Mouse (Mus musculus) limb, embryonic 13.5 days (tissue): ENCODE measurements around the gene Ap3s2. TPM values are rescaled to one million over a fixed set of nuclear protein-coding genes. Genes with fewer than 3 reads are reported as not detected.

ENCODE experiments used
- ATAC-seq: fragments of 200-750 bp; cut with Nextera tagmentation; 2 replicates; pipeline ENCODE4 v1.8.0; 2017; ENCODE audit warnings: low read depth, moderate number of reproducible peaks, moderate TSS enrichment; ENCODE audit not compliant: low FRiP score
- H3K27ac ChIP-seq: fragments of 300-500 bp; sonication (generic); 2 replicates; pipeline ENCODE4 v1.5.1; 2015; ENCODE audit warnings: inconsistent platforms, mild to moderate bottlenecking, moderate library complexity
- H3K27me3 ChIP-seq: fragments of 300-500 bp; sonication (generic); 2 replicates; pipeline ENCODE4 v1.6.1; 2015; ENCODE audit warnings: mild to moderate bottlenecking, inconsistent platforms
- H3K36me3 ChIP-seq: fragments of 300-500 bp; sonication (generic); 2 replicates; pipeline ENCODE4 v1.6.1; 2015; ENCODE audit warnings: inconsistent platforms, mild to moderate bottlenecking, moderate library complexity
- H3K4me1 ChIP-seq: fragments of 300-500 bp; sonication (generic); 2 replicates; pipeline ENCODE4 v1.6.1; 2015; ENCODE audit warnings: inconsistent platforms
- H3K4me2 ChIP-seq: fragments of 300-500 bp; sonication (generic); replicated peaks from 2 replicates; pipeline ENCODE4 v1.6.1; 2015; ENCODE audit warnings: inconsistent platforms, mild to moderate bottlenecking, moderate library complexity
- H3K4me3 ChIP-seq: fragments of 300-500 bp; sonication (generic); 2 replicates; pipeline ENCODE4 v1.5.1; 2015; ENCODE audit warnings: moderate library complexity, mild to moderate bottlenecking, inconsistent platforms
- H3K9ac ChIP-seq: fragments of 300-500 bp; sonication (generic); 2 replicates; pipeline ENCODE4 v1.6.1; 2015; ENCODE audit warnings: mild to moderate bottlenecking, inconsistent platforms
- H3K9me3 ChIP-seq: fragments of 300-500 bp; sonication (generic); 2 replicates; pipeline ENCODE4 v1.6.1; 2016; ENCODE audit warnings: inconsistent platforms
- WGBS: fragments of 180-500 bp; shearing (Covaris S2); methylation state at CpG from one replicate; pipeline ENCODE4 v1.1.7; 2015; 5-methylcytosine and 5-hydroxymethylcytosine counted together
- polyA plus RNA-seq: library from polyadenylated mRNA; unstranded; fragments of >200 nt; fragmentation: Nextera tagmentation; extraction: Ambion mirVana; gene quantifications from 2 replicates; pipeline ENCODE4 v1.2.1, GENCODE M21; 2015

The Ap3s2 gene
- polyA plus RNA-seq, 1 experiment from 2014 or later = 31.6 TPM

GRCm38 (mm10) chr7:79858956-79859630 lies 61.4 kb downstream of the Ap3s2 start:
- H3K27me3 ChIP-seq = no peaks in the 10 kb centered on the region
- peak overlapping the region; percentile 33; the same call in 1 of the 2 replicates for H3K4me2 ChIP-seq
- no peaks in the 10 kb centered on the region for H3K36me3 ChIP-seq
- H3K9ac ChIP-seq = no peak overlapping the region
- H3K4me1 ChIP-seq = peaks cover 36% of the 10 kb centered on the region
- no peaks in the 10 kb centered on the region for H3K9me3 ChIP-seq
- H3K27ac ChIP-seq = peak overlapping the region; percentile 72; the same call in 1 of the 2 replicates
- WGBS = 66% methylated on average over 9 of the region's 9 CpGs
- ATAC-seq = no peak
- no peak overlapping the region for H3K4me3 ChIP-seq

GRCm38 (mm10) chr7:79858202-79858934 lies 62.1 kb downstream of the Ap3s2 start:
- Histone ChIP-seq H3K27me3 (no peaks in the 10 kb centered on the region), H3K4me3 (no peak overlapping the region), H3K9ac (no peak overlapping the region), H3K4me1 (peaks cover 36% of the 10 kb centered on the region), H3K36me3 (no peaks in the 10 kb centered on the region), H3K27ac (peak overlapping the region; percentile 72), H3K9me3 (no peaks in the 10 kb centered on the region), H3K4me2 (peak overlapping the region; percentile 33)
- 59% methylated on average over 11 of the region's 11 CpGs for WGBS
- no peak for ATAC-seq

- Histone ChIP-seq H3K27me3 (no peaks in the 10 kb centered on the region), H3K4me2 (no peak overlapping the region), H3K4me1 (peaks cover 35% of the 10 kb centered on the region), H3K9ac (no peak overlapping the region), H3K36me3 (no peaks in the 10 kb centered on the region), H3K9me3 (no peaks in the 10 kb centered on the region), H3K27ac (no peak overlapping the region), H3K4me3 (no peak overlapping the region)
- no peak for ATAC-seq
- 84% methylated on average over 4 of the region's 4 CpGs for WGBS
These were observed 64.1 kb downstream of the Ap3s2 start for GRCm38 (mm10) chr7:79856305-79856704.

GRCm38 (mm10) chr7:79847456-79848451 lies 72.7 kb downstream of the Ap3s2 start:
- H3K27ac ChIP-seq = peak overlapping the region; percentile 49
- H3K27me3 ChIP-seq = no peaks in the 10 kb centered on the region
- peak overlapping the region; percentile 81 for H3K4me2 ChIP-seq
- peak overlapping the region; percentile 55 for H3K4me3 ChIP-seq
- H3K36me3 ChIP-seq = no peaks in the 10 kb centered on the region
- peak; percentile 92 for ATAC-seq
- H3K9ac ChIP-seq = peak overlapping the region; percentile 69
- WGBS = 4% methylated on average over 53 of the region's 53 CpGs
- no peaks in the 10 kb centered on the region for H3K9me3 ChIP-seq
- H3K4me1 ChIP-seq = peaks cover 39% of the 10 kb centered on the region

GRCm38 (mm10) chr7:79846342-79846741 lies 74.1 kb downstream of the Ap3s2 start:
- WGBS = 89% methylated on average over 2 of the region's 2 CpGs
- Histone ChIP-seq H3K4me1 (peaks cover 49% of the 10 kb centered on the region), H3K36me3 (peaks cover 5% of the 10 kb centered on the region; the same call in 1 of the 2 replicates), H3K4me3 (0 out of 2 replicates have a peak overlapping the region, but pooled peaks have one; percentile 55), H3K27ac (no peak overlapping the region), H3K9ac (no peak overlapping the region), H3K27me3 (no peaks in the 10 kb centered on the region), H3K4me2 (peak overlapping the region; percentile 81), H3K9me3 (no peaks in the 10 kb centered on the region)
- ATAC-seq = no peak

GRCm38 (mm10) chr7:79844090-79844802 lies 76.2 kb downstream of the Ap3s2 start:
- Histone ChIP-seq H3K27ac (no peak overlapping the region), H3K27me3 (no peaks in the 10 kb centered on the region), H3K9ac (no peak overlapping the region), H3K4me3 (no peak overlapping the region), H3K9me3 (no peaks in the 10 kb centered on the region), H3K4me1 (peaks cover 42% of the 10 kb centered on the region), H3K36me3 (peaks cover 18% of the 10 kb centered on the region), H3K4me2 (no peak overlapping the region)
- ATAC-seq = no peak
- WGBS = 91% methylated on average over 8 of the region's 8 CpGs

- Histone ChIP-seq H3K9ac (peak overlapping the region; percentile 19; the same call in 1 of the 2 replicates), H3K27me3 (no peaks in the 10 kb centered on the region), H3K4me1 (peaks cover 29% of the 10 kb centered on the region), H3K27ac (no peak overlapping the region), H3K36me3 (peaks cover 31% of the 10 kb centered on the region), H3K9me3 (no peaks in the 10 kb centered on the region), H3K4me2 (no peak overlapping the region), H3K4me3 (no peak overlapping the region)
- no peak for ATAC-seq
- WGBS = 58% methylated on average over 7 of the region's 7 CpGs
These were observed 78.3 kb downstream of the Ap3s2 start for GRCm38 (mm10) chr7:79842163-79842562.

GRCm38 (mm10) chr7:79837247-79837646 lies 83.2 kb downstream of the Ap3s2 start:
- no peak overlapping the region for H3K4me2 ChIP-seq
- H3K27ac ChIP-seq = no peak overlapping the region
- peaks cover 60% of the 10 kb centered on the region for H3K36me3 ChIP-seq
- H3K9me3 ChIP-seq = no peaks in the 10 kb centered on the region
- H3K9ac ChIP-seq = no peak overlapping the region
- whole genome bisulfite sequencing = 54% methylated on average over 2 of the region's 2 CpGs
- no peaks in the 10 kb centered on the region for H3K27me3 ChIP-seq
- no peak for ATAC-seq
- peaks cover 5% of the 10 kb centered on the region for H3K4me1 ChIP-seq
- H3K4me3 ChIP-seq = no peak overlapping the region

- Histone ChIP-seq H3K27me3 (no peaks in the 10 kb centered on the region), H3K4me1 (no peaks in the 10 kb centered on the region), H3K4me3 (no peak overlapping the region), H3K9me3 (no peaks in the 10 kb centered on the region), H3K4me2 (no peak overlapping the region), H3K36me3 (peaks cover 48% of the 10 kb centered on the region), H3K27ac (no peak overlapping the region), H3K9ac (no peak overlapping the region)
- ATAC-seq = no peak
- 90% methylated on average over 6 of the region's 6 CpGs for WGBS
These were observed 85.3 kb downstream of the Ap3s2 start for GRCm38 (mm10) chr7:79835196-79835595.

GRCm38 (mm10) chr7:79832980-79833379 lies 87.5 kb downstream of the Ap3s2 start:
- no peak overlapping the region for H3K27ac ChIP-seq
- no peaks in the 10 kb centered on the region for H3K4me1 ChIP-seq
- no peak overlapping the region for H3K4me2 ChIP-seq
- no peaks in the 10 kb centered on the region for H3K27me3 ChIP-seq
- ATAC-seq = 0 out of 2 replicates have a peak, but pooled peaks have one; percentile 24
- H3K9me3 ChIP-seq = no peaks in the 10 kb centered on the region
- H3K4me3 ChIP-seq = no peak overlapping the region
- H3K9ac ChIP-seq = no peak overlapping the region
- peaks cover 38% of the 10 kb centered on the region for H3K36me3 ChIP-seq

- no peak overlapping the region for H3K4me2 ChIP-seq
- no peak overlapping the region for H3K9ac ChIP-seq
- WGBS = 65% methylated on average over 6 of the region's 6 CpGs
- peaks cover 50% of the 10 kb centered on the region for H3K36me3 ChIP-seq
- H3K27me3 ChIP-seq = no peaks in the 10 kb centered on the region
- H3K9me3 ChIP-seq = no peaks in the 10 kb centered on the region
- no peaks in the 10 kb centered on the region for H3K4me1 ChIP-seq
- H3K4me3 ChIP-seq = no peak overlapping the region
- H3K27ac ChIP-seq = no peak overlapping the region
- no peak for ATAC-seq
These were observed 88.9 kb downstream of the Ap3s2 start for GRCm38 (mm10) chr7:79831585-79831984.
